Mouse (Mus musculus) ES-E14 (cell line): ENCODE data around the gene Trappc1. TPM values are rescaled to one million over a fixed set of nuclear protein-coding genes. Genes with fewer than 3 reads are reported as not detected.

Experiments
- DNase-seq: peaks from one replicate; pipeline ENCODE4 v3.0.0-alpha.2; 2013; ENCODE audit warnings: low read depth, low spot score
- H3K27ac ChIP-seq: 2 replicates; pipeline ENCODE4 v1.5.1; 2012; ENCODE audit warnings: low read depth, mild to moderate bottlenecking, low read length, moderate library complexity, mixed read lengths; ENCODE audit not compliant: poor library complexity, insufficient read depth, severe bottlenecking
- H3K36me3 ChIP-seq: 2 replicates; pipeline ENCODE4 v1.6.1; 2012; ENCODE audit warnings: mild to moderate bottlenecking, low read length, moderate library complexity, mixed read lengths; ENCODE audit not compliant: control insufficient read depth, poor library complexity, insufficient read depth, severe bottlenecking
- H3K4me1 ChIP-seq, 2 experiments: fragments of 150-350 bp in 1 of 2; sonication (generic) in 1 of 2; 2 replicates each; pipeline ENCODE4 v1.6.1; 2012; ENCODE audit warnings: low read length in 2 of 2, mild to moderate bottlenecking in 1 of 2, mixed read lengths in 1 of 2; ENCODE audit not compliant: control insufficient read depth in 2 of 2, insufficient read depth in 2 of 2, poor library complexity in 1 of 2
- H3K4me3 ChIP-seq, 2 experiments: fragments of 150-350 bp in 1 of 2; sonication (generic) in 1 of 2; 2 replicates each; pipeline ENCODE4 v1.5.1; 2012; ENCODE audit warnings: low read length in 2 of 2, low read depth in 1 of 2, mild to moderate bottlenecking in 1 of 2, mixed read lengths in 1 of 2; ENCODE audit not compliant: insufficient read depth in 1 of 2, poor library complexity in 1 of 2, severe bottlenecking in 1 of 2
- H3K9ac ChIP-seq: 2 replicates; pipeline ENCODE4 v1.6.1; 2012; ENCODE audit warnings: low read depth, mild to moderate bottlenecking, low read length, mixed read lengths; ENCODE audit not compliant: poor library complexity, insufficient read depth, severe bottlenecking
- H3K9me3 ChIP-seq: fragments of 150-350 bp; sonication (generic); 2 replicates; pipeline ENCODE4 v1.6.1; 2012; ENCODE audit warnings: low read depth, mild to moderate bottlenecking, low read length; ENCODE audit not compliant: control insufficient read depth, insufficient read depth
- CHD2 ChIP-seq: IDR thresholded peaks from 2 replicates; pipeline ENCODE4 v1.6.1; 2014; ENCODE audit warnings: mild to moderate bottlenecking, low read depth, low read length, inconsistent platforms
- HCFC1 ChIP-seq: IDR thresholded peaks from 2 replicates; pipeline ENCODE4 v1.6.1; 2012; ENCODE audit warnings: low read length, inconsistent platforms, borderline replicate concordance; ENCODE audit not compliant: insufficient read depth
- MAFK ChIP-seq: IDR thresholded peaks from 2 replicates; pipeline ENCODE4 v1.6.1; 2014; ENCODE audit warnings: mild to moderate bottlenecking, low read depth, low read length, inconsistent platforms; ENCODE audit not compliant: insufficient read depth
- ZC3H11A ChIP-seq: IDR thresholded peaks from 2 replicates; pipeline ENCODE4 v1.6.1; 2012; ENCODE audit warnings: low read depth, mild to moderate bottlenecking, inconsistent platforms, low read length, borderline replicate concordance
- ZNF384 ChIP-seq: IDR thresholded peaks from 2 replicates; pipeline ENCODE4 v1.6.1; 2012; ENCODE audit warnings: low read depth, low read length, inconsistent platforms
- in situ Hi-C, 2 experiments: fragments of 600-800 bp; cut with MboI; formaldehyde crosslinking; loops; one replicate each; pipeline ENCODE4 v1.15.1; 2025; ENCODE audit warnings: low sequenced_read_pairs in 2 of 2, inconsistent platforms in 1 of 2; ENCODE audit not compliant: unreplicated experiment in 2 of 2
- total RNA-seq: library from RNA; depleted of rRNA; stranded (reverse); fragments of 300-350 nt; gene quantifications from 2 replicates; pipeline ENCODE4 v1.2.3, GENCODE M21; 2012

Gene Trappc1
- total RNA-seq, 1 experiment: 62.2 TPM

- peaks cover 3 to 4% of the 10 kb centered on the region in 2 experiments; a peak in 1 of 4 replicates for H3K4me1 ChIP-seq
Observed at GRCm38 (mm10) chr11:69295286-69295685, 28.5 kb upstream of the Trappc1 start.

DNA sequence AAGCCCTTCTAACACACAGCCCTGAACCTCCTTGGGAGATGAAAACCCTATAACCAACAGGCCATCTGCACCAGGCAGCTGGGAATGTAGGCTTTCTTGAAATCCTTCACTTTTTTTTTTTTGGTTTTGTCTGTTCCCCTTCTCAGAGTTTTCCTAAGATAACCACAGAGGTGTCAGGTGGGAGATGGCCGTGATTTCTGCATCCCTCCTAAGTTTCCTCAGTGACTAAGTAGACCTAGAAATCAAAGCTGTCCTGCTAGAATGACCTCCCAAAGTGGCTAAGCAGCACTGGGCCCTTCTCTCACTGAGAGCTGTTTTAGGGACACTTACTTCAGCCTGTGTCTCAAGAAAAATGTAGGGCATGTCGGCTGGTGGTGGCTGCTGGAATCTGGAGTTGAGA is 26.0 kb upstream of the Trappc1 start:
- Histone ChIP-seq H3K4me1 (peaks cover 3 to 4% of the 10 kb centered on the region in 2 experiments; a peak in 1 of 4 replicates), H3K4me3 (no peak overlapping the region), H3K9ac (no peak overlapping the region), H3K27ac (no peak overlapping the region), H3K9me3 (no peaks in the 10 kb centered on the region), H3K36me3 (peaks cover 9% of the 10 kb centered on the region; the same call in 1 of the 2 replicates)
- TF ChIP-seq CHD2: no peak
- no peak for TF ChIP-seq ZC3H11A
- TF ChIP-seq MAFK: no peak
- 0 out of 2 replicates have a peak, but pooled peaks have one; percentile 11 for TF ChIP-seq ZNF384
- no peak for TF ChIP-seq HCFC1
- in situ Hi-C loops: no loop called here
- no peak for DNase-seq

More at GRCm38 (mm10) chr11:69295286-69295685, 28.5 kb upstream of the Trappc1 start:
- no peak for TF ChIP-seq HCFC1
- no peak for TF ChIP-seq ZC3H11A
- no peak for TF ChIP-seq MAFK
- no peak for TF ChIP-seq CHD2
- TF ChIP-seq ZNF384: no peak
- Histone ChIP-seq H3K36me3 (peaks cover 7% of the 10 kb centered on the region; the same call in 1 of the 2 replicates), H3K9ac (no peak overlapping the region), H3K4me3 (no peak overlapping the region), H3K9me3 (no peaks in the 10 kb centered on the region), H3K27ac (no peak overlapping the region)
- no peak for DNase-seq
- in situ Hi-C loops: no loop called here

DNA sequence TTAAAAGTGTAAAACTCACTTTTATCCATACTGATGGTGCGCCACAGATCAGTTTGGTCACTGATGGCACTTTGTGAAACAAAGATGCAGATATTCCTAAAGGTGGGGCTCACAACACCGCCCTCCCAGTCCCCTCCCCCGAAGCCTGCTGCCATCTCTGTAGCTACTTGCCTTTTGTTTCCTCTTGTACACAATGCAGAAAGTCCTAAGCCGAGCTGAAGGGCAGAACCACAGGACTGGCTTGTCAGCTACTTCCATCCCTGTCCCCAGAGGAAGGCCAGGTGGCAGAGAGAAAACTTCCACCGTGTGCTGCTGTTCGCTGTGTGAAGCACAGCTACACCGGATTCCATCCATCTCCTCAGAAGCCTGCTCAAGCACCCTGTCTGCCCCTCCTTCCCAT is 25.5 kb upstream of the Trappc1 start:
- Histone ChIP-seq H3K9ac (no peak overlapping the region), H3K36me3 (peaks cover 13% of the 10 kb centered on the region; the same call in 1 of the 2 replicates), H3K4me3 (no peak overlapping the region), H3K27ac (no peak overlapping the region), H3K4me1 (peaks cover 3 to 4% of the 10 kb centered on the region in 2 experiments; a peak in 1 of 4 replicates), H3K9me3 (no peaks in the 10 kb centered on the region)
- no peak for TF ChIP-seq ZNF384
- peak; percentile 7 for DNase-seq
- in situ Hi-C loops: no loop called here

DNA sequence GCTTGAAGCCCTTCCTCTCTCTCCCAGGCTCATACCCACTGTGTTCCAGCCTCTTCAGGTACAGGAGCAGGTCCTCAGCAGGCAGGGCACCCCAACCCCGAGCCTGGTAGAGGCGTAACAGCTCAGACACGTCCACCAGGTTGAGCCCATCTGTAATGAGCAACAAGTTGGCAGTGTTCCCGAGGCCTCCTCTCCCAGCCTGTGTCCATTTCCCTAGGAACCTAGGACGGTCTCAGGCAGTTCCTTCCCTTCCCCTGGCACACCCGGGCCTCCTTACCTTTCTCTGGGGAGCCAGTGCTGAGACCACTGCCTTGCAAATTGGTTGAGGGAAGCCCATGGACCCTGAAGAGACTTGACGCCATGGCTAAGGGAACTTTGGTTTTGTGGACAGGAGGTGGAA is 21.0 kb upstream of the Trappc1 start:
- Histone ChIP-seq H3K9ac (no peak overlapping the region), H3K4me3 (no peak overlapping the region), H3K9me3 (no peaks in the 10 kb centered on the region), H3K36me3 (peaks cover 26% of the 10 kb centered on the region; the same call in 1 of the 2 replicates), H3K27ac (no peak overlapping the region), H3K4me1 (peaks cover 3 to 4% of the 10 kb centered on the region in 2 experiments; a peak in 1 of 4 replicates)
- TF ChIP-seq MAFK: no peak
- no peak for TF ChIP-seq HCFC1
- TF ChIP-seq ZNF384: no peak
- TF ChIP-seq CHD2: no peak
- TF ChIP-seq ZC3H11A: no peak
- no peak for DNase-seq
- in situ Hi-C loops: no loop called here

GRCm38 (mm10) chr11:69305291-69305690 is 18.5 kb upstream of the Trappc1 start:
- Histone ChIP-seq H3K9ac (no peak overlapping the region), H3K9me3 (no peaks in the 10 kb centered on the region), H3K4me3 (no peak overlapping the region), H3K27ac (no peak overlapping the region), H3K36me3 (peaks cover 40% of the 10 kb centered on the region), H3K4me1 (no peaks in the 10 kb centered on the region)
- no peak for TF ChIP-seq ZNF384
- no peak for TF ChIP-seq MAFK
- no peak for TF ChIP-seq HCFC1
- no peak for TF ChIP-seq ZC3H11A
- TF ChIP-seq CHD2: no peak
- DNase-seq: no peak
- in situ Hi-C loops: no loop called here
